Mouse (Mus musculus) layer of hippocampus, postnatal 25 days (tissue): ENCODE measurements around the gene Hdac7. TPM values are rescaled to one million over a fixed set of nuclear protein-coding genes. Genes with fewer than 3 reads are reported as not detected.

Experiments used
- DNase-seq, 2 experiments: peaks; one replicate each; pipeline ENCODE4 v3.0.0; 2022; ENCODE audit warnings: mixed read lengths in 2 of 2, low spot score in 1 of 2; ENCODE audit errors: extremely low spot score in 1 of 2
- total RNA-seq, 2 experiments: library from RNA; stranded (reverse); gene quantifications; 2 replicates each; pipeline ENCODE4 v1.2.3; 2021

Gene Hdac7
- total RNA-seq, 2 experiments from 2014 or later: 15.6 to 30.1 TPM

DNA sequence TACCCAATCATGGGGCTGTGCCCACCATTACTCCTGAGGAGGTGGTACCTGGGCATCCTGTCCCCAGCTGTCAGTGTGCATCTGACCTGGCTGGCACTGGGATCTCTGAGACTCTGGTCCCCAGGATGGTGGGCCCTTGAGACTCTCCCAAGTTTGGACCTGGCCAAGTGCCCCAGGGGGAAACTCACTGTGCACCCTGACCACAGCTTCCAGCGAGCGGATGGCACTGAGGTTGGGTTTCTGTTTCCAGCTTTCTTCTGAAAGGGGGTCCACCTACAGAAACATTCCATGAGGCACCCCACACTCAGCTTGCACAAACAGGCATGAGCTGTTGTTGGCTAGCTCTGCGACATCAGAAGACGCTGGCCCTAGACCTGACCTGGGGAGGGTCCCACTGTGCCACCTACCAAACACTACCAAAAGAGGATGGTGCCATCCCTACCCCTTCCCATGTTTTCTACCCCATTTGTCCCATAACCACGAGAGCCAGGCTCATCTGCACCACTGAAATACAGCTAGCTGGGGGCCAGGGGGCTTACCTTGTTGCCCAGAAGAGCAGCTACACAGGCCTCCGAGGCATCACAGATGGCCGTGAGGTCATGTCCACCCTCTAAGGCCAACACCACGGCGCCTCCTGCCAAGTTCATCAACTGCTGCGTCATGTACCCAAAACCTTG is 48.6 kb downstream of the Hdac7 start:
- no peak for DNase-seq

DNA sequence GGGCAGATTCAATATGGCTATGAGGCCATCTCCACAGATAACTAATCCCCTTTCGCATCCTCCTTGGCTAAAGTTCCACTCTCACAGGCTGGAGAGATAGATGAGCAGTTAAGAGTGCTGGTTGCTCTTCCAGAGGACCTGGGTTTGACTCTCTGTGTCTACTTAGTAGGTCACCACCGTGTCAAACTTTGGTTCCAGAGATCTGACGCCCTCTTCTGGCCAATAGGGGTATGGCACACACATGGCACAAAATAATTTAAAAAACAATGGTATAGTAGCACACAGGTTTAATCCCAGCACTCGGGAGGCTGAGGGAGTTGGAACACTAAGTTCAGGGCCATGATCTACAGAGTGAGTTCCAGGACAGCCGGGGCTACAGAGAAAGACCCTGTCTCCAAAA is 50.0 kb downstream of the Hdac7 start:
- DNase-seq: no peak

DNA sequence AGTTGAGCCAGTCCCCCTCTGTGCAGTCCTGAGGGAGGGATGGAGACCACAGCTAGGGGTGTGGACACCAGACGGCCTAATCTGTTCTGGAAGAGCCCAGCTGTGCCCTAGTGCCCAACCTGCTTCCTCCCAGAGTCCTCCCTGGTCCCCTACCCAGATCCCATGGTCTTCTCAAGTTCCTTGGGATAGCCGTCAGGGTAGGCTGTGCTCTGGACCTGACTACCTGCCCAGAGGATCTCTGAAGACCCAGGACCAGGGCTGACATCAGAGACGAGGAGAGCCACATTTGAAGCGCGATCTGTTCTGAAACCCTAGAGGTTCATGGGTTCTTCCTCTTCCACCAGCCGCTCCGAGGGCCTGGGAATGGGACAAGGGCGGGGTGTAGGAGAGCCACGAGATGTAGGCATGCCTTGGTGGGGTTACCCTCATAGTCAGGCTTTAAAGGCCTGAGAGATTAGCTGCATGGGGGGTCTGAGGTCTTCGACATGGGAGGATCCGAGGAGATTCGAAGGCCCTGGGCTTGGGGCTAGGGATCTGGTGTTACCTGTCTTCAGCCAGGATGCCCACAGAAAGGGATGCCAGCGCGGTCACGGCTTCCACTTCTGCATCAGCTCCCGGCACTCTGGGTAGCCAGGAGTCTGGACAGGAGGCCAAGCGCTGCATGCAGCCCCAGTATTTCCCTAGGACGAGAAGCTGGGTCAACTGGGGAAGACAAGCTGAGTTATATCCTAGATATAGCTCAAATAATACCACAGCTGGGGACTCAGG is 50.7 kb downstream of the Hdac7 start:
- no peak for DNase-seq

DNA sequence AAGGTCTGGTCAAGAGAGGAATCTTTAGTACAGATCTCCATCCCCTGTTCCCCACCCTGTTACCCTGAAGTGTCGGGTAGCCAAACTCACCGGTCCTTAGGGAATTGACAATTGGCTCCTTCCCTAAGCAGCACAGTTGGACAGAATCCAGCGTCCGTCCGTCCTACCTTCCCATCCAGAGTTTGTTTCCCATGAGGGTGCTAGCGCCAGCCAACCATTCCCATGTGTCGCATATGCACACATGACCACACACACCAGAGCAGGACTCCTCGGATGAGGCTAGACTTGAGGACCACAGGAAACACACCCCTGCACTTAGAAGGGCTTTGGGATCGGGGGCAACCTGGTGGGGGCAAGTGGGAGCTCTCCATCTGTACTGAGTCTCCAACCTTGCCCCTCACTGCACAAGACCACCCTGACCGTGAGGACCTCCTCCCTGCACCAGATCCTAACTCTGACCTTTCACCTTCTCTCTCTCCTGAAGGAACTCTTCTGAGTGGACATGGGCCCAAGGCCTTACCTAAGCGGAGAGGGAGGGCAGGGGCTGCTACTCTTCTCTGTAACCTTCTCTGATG is 53.1 kb downstream of the Hdac7 start:
- DNase-seq: no peak

DNA sequence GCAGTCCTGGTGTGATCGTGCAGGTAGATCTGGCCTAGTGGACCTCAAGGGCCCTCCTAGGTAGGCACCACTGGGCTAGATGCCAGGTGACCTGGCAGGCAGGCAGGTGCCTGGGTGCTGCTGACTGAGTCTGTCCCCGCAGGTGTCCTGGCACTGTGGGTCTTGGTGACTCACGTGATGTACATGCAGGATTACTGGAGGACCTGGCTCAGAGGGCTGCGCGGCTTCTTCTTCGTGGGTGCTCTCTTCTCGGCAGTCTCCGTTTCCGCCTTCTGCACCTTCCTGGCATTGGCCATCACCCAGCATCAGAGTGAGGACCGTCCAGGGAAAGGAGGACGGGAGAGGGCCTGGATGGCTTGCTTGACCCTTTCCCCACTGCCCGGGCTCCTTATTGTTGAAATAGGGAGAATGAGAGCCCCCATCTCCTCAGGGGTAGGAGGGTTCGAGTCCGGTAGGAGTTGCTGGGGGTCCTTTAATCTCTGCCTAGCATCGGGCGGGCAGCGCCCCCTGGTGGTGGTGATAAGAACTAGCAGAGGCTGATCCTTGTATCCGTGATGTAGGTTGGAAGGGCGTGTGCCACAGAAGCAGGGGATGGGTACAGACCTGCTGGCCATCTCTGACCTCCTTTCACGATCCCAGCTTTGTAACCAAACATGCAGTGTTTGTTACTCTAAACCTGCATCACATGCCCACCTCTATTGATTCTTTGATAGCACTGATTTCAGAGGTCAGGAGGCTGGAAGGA is 54.4 kb downstream of the Hdac7 start:
- peak in 1 of 2 experiments; percentile 72 for DNase-seq

DNA sequence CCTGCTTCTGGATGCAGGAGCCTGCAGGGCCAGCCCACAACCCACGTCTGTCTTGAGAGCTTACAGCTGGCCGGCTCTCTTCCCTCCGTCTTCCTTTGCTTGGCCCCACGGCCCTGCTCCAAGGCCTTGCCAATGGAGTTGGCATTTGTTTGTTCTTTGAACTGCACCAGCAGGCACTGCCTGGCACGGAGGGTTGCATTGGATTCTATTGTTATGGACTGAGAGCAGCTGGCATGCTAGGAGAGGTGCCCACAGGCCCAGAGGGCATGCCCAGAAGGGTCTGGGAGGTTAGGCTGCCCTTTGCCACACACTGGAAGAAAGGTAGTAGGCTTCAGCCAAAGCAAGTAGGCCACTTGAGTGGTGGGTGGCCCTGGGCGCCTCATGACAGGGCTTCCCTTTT is 55.5 kb downstream of the Hdac7 start:
- no peak for DNase-seq

DNA sequence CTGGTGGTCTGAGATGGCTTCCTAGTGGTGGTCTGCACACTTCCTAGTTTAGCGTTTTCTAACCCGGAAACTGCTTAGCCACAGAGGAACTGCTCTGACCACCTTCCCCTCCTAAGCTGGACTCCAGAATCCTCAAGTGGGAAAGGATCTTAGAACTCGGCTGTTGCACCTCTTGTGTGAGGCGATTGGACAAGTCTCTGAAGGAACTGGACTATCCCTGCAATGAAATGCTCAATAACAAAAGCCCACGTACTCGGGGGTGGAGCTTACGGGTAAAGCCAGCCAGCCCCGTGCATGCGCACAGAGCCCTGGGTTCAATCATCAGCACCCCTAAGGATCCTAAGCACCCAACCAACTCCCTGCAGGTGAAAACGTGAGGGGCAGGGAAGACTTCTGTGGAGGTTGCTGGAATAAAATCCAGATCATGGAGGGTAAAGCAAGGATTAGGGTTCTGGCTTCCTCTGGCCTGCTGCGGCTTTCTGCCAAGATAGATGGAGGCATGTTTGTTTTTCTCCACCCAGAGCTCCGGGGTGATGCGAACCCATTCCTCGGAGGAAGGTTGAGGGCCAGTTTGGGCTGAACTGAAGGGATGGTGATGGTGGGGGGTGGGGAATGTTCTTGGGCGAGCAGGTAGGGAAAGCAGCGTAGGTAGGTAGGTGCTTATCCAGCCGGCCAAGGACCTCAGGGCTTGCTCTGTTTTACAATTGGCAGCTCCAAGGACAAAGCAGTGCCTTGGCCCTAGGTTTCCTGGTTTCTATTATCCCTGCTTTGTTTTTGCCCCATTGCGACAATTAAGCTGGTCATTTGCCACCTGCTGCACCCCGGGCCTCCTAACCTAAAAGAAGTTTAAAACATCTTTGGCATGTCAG is 56.3 kb downstream of the Hdac7 start:
- no peak for DNase-seq

DNA sequence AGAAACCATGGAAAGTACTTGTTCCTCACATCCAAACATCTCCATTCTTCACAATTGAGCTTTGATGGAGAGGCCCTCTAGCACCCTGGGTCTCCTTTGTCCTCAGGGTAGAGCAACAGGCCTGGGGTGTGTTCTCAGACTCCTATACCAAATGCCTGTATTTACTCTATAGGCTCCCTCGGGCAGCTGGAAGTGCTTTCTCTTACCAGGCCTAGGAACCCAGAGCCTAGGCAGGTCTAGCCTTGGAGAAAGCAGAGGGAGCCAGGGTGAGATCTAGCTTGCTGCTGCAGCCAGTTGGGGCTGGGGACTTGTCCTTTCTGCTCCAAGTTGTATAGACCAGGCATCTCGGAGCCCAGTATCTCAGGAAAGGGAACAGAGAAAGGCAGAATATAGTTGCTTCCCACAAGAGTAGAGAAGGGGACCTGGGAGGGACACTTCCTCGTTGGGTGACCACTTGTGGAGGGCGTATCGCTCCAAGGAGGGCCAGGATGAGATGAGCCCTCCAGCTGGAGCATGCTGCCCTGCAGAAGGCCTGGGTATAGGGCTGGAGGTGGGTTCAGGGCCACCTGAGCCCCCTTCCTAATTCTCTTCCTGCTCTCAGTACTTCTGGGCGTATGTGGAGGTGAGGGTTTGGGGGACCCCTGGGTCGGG is 57.0 kb downstream of the Hdac7 start:
- no peak for DNase-seq

DNA sequence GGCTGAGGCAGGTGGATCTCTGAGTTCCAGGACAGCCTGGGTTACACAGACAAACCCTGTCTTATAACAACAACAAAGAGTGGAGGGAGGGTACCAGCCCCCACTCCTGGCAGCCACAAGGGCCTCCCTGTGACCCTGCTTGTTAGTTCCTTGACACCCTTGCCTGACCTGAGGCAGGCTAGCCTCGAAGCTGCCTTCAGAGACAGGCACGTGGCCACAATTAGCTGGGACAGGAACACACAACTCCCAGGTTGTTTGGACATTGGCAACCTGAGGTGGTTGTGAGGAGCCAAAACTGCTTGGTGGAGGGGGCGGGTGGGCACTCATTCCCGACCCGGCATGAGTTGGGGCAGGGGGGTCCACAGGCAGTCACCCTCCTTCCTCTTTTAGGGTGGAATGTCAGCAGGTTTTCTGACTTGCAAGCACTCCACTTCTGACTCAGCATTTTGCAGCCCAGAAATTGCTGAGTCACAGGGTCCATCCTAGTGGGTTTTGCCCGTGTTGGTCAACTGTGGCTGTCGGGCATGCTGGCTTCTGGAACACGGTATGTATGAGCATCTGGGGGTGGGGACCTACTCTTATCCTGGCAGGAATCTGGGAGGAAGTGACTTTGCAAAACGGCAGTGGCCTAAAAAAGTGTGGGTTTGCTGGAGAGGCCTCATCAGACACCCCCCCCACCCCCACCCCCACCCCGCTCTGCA is 57.7 kb downstream of the Hdac7 start:
- DNase-seq: no peak

DNA sequence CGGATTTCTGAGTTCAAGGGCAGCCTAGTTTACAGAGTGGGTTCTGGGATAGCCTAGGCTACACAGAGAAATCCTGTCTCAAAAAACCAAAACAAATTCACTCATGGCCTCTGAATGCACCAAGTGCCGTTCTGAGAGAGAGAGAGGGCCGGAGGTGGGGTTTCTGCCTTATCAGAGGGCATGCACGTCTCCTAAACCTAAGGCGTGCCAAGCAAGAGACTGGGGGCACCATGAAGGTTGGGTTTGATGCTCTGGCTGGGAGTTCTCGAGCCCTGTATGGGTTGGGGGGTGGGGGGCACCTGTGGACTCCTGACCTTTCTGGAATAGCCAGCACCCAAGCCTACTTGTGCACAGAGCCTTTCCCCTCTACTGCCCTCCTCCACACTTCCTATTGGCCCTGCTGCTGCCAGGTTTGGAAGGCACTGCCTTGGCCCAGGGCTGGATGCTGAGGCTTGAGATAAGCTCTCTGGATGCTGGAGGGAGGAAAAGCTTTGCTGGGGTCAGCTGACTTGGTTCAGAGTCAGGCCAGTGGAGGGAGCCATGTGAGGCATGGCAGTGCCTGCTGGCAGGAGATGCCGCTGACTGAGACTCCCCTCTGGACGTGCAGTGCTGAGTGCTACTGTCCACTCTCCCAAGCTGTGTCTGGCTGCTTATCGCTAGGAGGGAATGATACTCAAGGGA is 58.4 kb downstream of the Hdac7 start:
- DNase-seq: no peak

DNA sequence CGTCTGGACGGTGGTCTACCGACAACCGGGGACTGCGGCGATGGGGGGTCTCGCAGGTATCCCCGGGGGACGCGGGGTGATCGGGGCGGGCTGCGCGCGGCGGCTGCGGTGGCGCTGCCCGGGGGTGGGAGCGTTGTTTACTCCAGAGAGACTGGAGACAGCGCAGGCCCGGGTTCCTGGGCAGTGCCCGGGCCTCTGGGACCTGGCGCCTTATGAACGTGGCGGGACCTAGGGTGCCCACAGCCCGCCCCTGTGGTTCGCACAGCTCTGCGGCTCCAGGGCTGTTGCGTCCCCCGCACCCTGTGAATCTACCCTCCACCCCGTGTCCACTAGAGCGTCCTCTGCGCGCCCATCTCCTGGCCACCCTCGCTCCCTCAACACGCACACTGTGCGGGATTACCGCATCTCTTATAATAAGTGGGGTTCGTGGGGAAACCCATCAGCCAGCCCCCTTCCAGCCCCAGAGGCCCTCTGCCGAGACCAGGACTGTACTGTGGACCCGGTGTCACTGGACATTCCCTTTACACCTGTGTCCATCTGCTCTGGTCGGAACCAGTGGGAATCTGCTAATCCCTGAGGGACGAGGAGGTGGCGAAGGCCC is 59.6 kb downstream of the Hdac7 start:
- no peak for DNase-seq

DNA sequence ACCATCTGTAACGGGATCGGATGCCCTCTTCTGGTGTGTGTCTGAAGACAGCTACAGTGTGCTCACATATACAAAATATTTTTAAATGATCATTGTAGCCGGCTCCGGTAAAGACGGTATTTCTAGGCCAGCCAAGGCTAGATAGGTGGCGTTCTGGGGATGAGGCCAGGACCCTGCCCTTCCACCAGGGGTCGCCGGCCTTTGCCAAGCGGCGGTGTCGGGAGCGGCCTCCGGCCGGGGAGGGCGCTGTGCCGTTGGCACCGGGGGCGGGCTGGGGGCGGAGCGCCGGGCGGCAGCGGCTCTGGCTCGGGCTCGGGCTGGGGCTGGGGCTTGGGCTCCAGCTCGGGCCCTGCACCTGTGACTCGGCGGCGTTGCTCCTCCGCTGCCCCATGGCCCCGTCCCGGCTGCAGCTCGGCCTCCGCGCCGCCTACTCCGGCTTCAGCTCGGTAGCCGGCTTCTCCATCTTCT is 60.2 kb downstream of the Hdac7 start:
- DNase-seq: peak; percentile 83 to 90

DNA sequence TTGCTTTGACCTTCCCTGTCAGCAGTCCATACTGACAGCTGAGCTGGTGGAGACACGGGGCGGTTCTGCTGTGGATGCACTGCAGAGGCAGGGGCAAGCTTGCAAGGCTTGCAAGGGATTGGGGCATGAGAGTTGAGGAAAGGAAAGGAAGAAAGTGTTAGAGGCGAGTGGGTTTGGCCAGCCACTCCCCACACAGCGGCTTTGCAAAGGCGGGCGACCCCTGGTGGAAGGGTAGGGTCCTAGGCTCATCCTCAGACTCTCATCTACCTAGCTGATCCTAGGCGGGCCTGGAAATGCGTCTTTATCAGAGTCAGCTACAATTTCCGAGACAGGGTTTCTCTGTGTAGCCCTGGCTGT is 61.6 kb downstream of the Hdac7 start:
- peak in 1 of 2 experiments; percentile 65 for DNase-seq

DNA sequence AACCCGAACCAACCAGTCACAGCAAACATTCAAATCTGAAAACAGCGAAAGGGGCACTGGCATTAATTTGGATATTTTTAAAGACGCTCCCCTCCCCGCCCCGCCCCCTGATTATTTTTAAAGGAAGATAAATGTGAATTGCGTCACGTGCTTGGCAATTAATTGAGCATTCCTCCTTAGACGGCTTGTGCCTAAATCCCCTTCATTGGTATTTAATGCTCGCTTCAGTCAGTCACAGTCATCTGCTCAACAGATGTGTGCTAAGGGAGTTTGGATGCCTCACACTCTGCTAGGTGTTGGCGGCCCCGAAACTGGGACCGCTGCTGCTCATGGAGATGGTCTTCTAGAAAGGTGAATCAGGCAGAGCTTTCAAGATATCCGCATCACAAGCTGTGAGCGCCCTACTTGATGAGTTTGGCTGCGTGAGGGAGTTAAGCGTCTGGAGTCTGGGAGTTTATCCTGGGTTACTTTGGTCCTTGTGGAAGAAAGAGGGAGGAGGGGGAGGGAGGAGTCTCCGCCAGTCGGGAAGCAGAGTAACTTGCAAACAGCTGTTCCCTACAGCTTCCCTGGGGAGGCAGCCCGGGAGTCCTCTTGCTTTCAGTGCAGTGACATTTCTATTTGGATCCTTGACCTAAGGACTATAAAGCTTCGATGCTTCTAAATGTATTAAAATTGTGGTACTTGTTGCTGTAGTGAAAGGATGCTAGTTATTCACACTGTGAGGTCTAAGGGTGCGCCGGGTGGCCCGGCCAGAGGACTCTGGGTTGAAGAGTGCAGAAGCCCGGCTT is 62.1 kb downstream of the Hdac7 start:
- DNase-seq: no peak

DNA sequence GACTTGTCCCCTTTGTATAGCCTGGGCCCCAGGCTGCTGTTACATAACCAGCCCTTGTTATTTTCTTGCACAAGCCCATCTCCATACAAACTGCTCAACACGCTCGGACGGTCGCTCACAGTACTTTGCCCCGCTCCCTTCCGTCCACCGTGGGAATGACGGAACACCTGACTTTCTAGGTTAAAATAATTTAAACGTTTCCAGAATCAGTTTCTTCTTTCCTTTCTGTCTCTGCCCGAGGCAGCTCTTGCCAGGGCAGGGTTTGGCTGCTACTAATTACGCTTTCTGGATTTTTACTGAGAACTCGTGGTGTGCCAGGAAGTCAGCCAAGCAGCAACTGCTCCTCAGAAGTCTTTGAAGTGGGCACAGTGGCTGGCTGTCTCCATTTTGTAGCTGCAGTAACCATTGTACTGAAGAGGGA is 63.7 kb downstream of the Hdac7 start:
- no peak for DNase-seq

DNA sequence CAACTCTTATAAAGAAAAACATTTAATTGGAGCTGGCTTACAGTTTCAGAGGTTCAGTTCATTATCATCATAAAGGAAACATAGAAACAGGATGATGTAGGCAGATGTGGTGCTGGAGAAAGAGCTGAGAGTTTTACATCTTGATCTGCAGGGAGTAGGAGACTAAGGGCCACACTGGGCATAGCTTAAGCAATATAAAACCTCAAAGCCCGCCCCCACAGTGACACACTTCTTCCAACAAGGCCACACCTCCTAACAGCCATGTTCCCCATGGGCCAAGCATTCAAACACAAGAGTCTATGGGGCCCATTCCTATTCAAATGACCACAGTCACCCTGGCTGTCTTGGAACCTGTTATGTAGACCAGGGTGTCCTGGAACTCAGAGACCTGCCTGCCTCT is 64.7 kb downstream of the Hdac7 start:
- no peak for DNase-seq
